Mouse (Mus musculus) intestine, embryonic 16.5 days (tissue): ENCODE results near the gene Mmp15. TPM values are rescaled to one million over a fixed set of nuclear protein-coding genes. Genes with fewer than 3 reads are reported as not detected.
A peak's percentile ranks its signal among the peaks of the same experiment; 100 is the strongest.

Experiments used
- ATAC-seq: fragments of 200-750 bp; cut with Nextera tagmentation; 2 replicates; pipeline ENCODE4 v1.8.0; 2017; ENCODE audit warnings: moderate TSS enrichment, moderate library complexity
- H3K27ac ChIP-seq: fragments of 300-500 bp; sonication (generic); 2 replicates; pipeline ENCODE4 v1.5.1; 2014; ENCODE audit warnings: mild to moderate bottlenecking, low read length
- H3K27me3 ChIP-seq: fragments of 300-500 bp; sonication (generic); replicated peaks from 2 replicates; pipeline ENCODE4 v1.6.1; 2014; ENCODE audit warnings: low read length, control low read depth, mixed read lengths; ENCODE audit not compliant: control insufficient read depth, insufficient read depth
- H3K36me3 ChIP-seq: fragments of 300-500 bp; sonication (generic); 2 replicates; pipeline ENCODE4 v1.6.1; 2014; ENCODE audit warnings: low read length, control low read depth; ENCODE audit not compliant: control insufficient read depth, insufficient read depth
- H3K4me1 ChIP-seq: fragments of 300-500 bp; sonication (generic); 2 replicates; pipeline ENCODE4 v1.6.1; 2014; ENCODE audit warnings: low read length, control low read depth, mixed read lengths; ENCODE audit not compliant: control insufficient read depth, insufficient read depth
- H3K4me2 ChIP-seq: fragments of 300-500 bp; sonication (generic); 2 replicates; pipeline ENCODE4 v1.6.1; 2014; ENCODE audit warnings: low read depth, low read length, control low read depth
- H3K4me3 ChIP-seq: fragments of 300-500 bp; sonication (generic); 2 replicates; pipeline ENCODE4 v1.5.1; 2014; ENCODE audit warnings: mild to moderate bottlenecking, low read length
- H3K9ac ChIP-seq: fragments of 300-500 bp; sonication (generic); 2 replicates; pipeline ENCODE4 v1.6.1; 2014; ENCODE audit warnings: low read depth, low read length
- H3K9me3 ChIP-seq: fragments of 300-500 bp; sonication (generic); 2 replicates; pipeline ENCODE4 v1.6.1; 2016; ENCODE audit warnings: low read length, control low read depth; ENCODE audit not compliant: control insufficient read depth
- WGBS: fragments of 180-500 bp; shearing (Covaris S2); extraction: QIAGEN DNeasy Blood & Tissue Kit; methylation state at CpG from one replicate; pipeline ENCODE4 v1.1.7; 2014; 5-methylcytosine and 5-hydroxymethylcytosine counted together
- polyA plus RNA-seq: library from polyadenylated mRNA; unstranded; fragments of >200 nt; fragmentation: Nextera tagmentation; extraction: Ambion mirVana; gene quantifications from 2 replicates; pipeline ENCODE4 v1.2.1, GENCODE M21; 2015

Mmp15 gene
- polyA plus RNA-seq, 1 experiment from 2014 or later: 7.9 TPM

DNA sequence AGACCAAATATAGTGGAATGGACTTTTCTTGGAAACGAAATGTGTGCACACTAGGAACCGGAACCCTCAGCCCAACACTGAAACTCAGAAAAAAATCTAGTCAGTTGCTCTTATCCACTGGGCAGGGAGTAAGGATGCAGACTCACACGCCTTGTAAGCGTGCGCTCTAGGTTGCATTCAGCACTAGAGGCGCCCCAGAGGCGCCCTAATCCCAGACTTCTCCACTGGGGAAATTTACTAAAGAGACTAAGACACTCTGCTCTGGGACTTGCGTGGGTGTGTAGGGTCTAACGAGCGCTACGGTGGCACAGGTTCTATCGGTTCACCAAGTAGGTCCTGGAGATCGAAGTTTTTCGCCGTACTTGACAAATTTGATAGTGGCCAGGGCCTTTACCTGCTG lies 607 bp upstream of the Mmp15 start:
- Histone ChIP-seq H3K27ac (no peak overlapping the region), H3K4me1 (peaks cover 22% of the 10 kb centered on the region)
- ATAC-seq: peak; percentile 49

DNA sequence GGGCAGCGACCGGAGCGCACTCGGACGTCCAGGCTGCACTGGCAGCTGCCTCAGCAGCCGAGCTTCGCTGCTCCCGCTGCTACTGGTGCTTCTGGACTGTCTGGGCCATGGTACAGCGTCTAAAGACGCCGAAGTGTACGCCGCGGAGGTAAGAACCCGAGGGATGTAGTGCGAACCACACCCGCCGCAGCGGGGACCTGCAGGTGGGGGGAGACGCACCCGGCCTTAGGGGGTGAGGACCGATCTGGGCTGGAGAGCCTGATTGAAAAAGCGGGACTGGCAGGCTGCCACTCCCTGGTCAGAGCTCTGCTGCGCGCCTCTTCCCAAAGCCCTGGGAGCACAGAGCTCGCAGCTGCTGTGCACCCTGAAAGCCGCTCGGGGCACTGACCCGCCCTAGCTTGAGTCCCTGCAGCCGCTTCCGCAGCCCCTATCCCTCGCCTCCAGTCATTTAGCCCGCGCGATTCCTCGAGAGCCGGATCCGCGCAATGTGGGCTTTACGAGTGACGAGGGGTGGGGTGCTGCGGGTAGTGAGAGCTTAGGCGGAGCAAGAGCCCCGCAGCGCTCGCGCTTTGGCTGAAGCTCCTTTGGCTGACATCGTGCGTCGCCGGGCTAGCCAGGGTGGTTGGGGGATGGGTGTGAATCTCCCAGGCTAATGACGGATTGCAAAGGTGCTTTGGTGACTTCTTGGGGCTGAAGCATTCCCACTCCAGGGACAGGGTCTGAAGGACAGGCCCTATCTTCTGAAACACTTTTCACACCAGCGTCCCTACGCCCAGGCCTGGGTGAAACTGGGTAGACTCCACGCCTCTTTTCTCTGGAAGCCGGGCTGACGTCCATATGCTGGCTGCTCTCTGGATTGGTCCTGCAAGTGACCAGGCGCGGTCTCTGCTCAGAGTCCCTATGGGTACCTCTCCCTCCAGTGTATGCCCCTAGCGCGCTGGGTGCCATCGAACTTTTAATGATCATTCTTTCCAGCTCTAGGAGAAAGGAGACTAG lies 1.1 kb downstream of the Mmp15 start:
- Histone ChIP-seq H3K36me3 (no peaks in the 10 kb centered on the region), H3K4me1 (peaks cover 32% of the 10 kb centered on the region), H3K4me2 (peak overlapping the region; percentile 95), H3K9me3 (no peaks in the 10 kb centered on the region), H3K9ac (peak overlapping the region; percentile 82), H3K4me3 (peak overlapping the region; percentile 84), H3K27me3 (no peaks in the 10 kb centered on the region), H3K27ac (peak overlapping the region; percentile 84)
- ATAC-seq: peak; percentile 67
- WGBS: 3% methylated on average over 62 of the region's 62 CpGs

More for the DNA sequence above, 607 bp upstream of the Mmp15 start:
- no peaks in the 10 kb centered on the region for H3K27me3 ChIP-seq
- H3K4me2 ChIP-seq: peak overlapping the region; percentile 95
- H3K36me3 ChIP-seq: no peaks in the 10 kb centered on the region
- 3% methylated on average over 15 of the region's 15 CpGs for WGBS
- peak overlapping the region; percentile 84 for H3K4me3 ChIP-seq
- H3K9me3 ChIP-seq: no peaks in the 10 kb centered on the region
- H3K9ac ChIP-seq: peak overlapping the region; percentile 82; the same call in 1 of the 2 replicates

DNA sequence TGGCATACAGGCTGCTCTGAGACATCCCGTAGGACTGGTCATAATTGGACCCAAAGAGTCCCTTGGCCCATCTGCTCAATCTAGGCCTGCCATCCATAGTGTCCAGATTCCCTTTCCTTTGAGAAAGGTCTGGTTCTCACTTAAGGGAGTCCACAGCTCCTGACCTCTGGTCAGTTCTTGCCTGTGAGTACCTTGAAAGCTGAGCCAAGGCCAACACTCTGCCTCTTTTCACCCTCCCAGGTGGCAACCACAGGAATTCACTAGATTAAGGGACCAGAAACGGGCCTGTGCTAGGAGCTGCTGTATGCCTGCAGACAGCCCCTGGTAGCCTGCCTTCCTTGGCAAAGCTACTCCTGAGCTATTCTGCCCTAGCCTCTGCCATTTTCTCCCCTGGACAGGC lies 2.5 kb downstream of the Mmp15 start:
- 87% methylated on average over 2 of the region's 2 CpGs for WGBS
- ATAC-seq: no peak
- Histone ChIP-seq H3K4me2 (no peak overlapping the region), H3K27ac (no peak overlapping the region), H3K9ac (no peak overlapping the region), H3K9me3 (no peaks in the 10 kb centered on the region), H3K4me3 (no peak overlapping the region), H3K4me1 (peaks cover 40% of the 10 kb centered on the region), H3K36me3 (no peaks in the 10 kb centered on the region), H3K27me3 (no peaks in the 10 kb centered on the region)

DNA sequence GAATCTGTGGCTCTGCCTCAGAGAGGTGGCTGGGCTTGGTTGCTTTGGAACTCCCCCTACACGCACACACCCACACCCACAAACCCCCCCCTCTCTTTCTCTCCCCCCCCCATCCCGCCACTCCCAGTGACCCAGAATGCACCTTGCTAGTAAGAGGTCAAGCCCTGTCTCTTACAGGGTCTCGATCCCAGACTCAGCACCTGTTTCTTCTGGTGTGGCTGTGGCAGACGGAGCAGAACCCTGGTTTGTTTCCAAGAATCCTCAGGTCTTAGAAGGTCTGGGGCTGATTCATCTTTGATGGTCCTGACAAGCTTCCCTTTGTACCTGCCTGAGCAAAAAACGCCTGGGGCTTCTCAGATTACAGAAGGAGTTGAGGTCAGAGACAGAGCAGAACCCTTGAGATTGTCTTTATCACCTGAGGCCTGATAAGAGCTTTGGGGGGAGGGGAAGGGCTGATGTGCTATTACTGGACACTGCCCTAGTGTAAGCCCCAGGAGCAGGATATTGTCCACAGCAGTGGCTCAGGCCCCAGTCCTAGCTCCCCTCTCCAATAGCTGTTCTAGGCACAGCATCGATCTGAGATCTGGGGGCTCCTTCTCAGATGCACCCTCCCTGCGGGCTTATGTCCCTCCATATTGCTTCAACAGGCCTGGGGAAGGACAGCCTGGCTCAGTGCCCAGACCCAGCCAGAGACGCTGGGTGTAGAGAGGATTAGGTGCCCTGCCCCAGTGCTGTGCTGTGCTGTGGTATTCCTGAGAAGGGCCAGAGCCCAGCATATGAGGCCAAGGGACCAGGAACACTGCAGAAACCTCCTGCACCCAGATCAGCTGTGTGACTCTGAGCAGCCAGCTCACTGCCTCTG lies 6.7 kb downstream of the Mmp15 start:
- H3K9ac ChIP-seq: peak overlapping the region; percentile 34; the same call in 1 of the 2 replicates
- peak; percentile 82 for ATAC-seq
- no peak overlapping the region for H3K4me3 ChIP-seq
- H3K27me3 ChIP-seq: no peaks in the 10 kb centered on the region
- H3K36me3 ChIP-seq: no peaks in the 10 kb centered on the region
- no peaks in the 10 kb centered on the region for H3K9me3 ChIP-seq
- peak overlapping the region; percentile 21 for H3K4me2 ChIP-seq
- H3K27ac ChIP-seq: peak overlapping the region; percentile 87
- 19% methylated on average over 8 of the region's 8 CpGs for WGBS
- H3K4me1 ChIP-seq: peaks cover 52% of the 10 kb centered on the region

DNA sequence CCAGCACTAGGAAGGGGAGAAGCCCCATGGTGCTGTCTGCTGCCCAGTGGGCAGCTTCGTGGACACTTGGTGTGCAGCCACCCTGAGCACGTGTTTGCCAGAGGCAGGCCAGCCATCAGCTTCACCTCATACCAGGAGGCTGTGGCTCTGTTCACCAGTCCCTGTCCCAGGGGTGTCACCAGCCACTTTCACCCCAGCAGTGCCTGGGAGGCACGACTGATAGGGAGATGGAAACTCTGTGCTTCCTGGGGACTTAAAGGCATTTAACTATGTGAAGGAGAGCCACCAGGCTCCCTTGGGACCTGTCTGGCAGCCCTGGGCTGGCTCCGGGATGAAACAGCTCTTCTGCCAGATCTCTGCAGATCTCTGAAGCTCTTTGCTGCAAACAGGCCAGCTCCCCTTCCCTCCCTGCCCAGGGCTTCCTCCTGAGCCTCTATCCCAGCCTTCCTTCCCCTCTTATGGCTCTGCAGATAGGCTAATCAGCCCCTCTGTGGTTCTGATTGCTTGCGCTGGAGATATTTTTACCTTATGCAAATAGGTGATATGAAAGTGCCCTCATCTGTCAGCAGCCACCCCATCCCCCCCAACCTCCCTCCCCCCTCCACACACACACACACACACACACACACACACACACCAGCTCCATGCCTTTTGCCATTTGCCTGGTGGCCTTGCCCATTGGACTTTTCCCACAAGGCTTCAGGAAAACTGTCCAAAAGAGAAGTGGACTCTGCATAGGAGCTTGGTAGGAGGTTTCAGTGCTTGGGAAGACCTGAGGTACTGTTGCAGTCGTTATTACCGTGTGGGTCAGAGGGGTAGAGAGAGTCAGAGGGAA lies 8.3 kb downstream of the Mmp15 start:
- no peaks in the 10 kb centered on the region for H3K36me3 ChIP-seq
- no peak overlapping the region for H3K4me3 ChIP-seq
- no peaks in the 10 kb centered on the region for H3K27me3 ChIP-seq
- 0 out of 2 replicates have a peak overlapping the region, but pooled peaks have one; percentile 5 for H3K4me2 ChIP-seq
- ATAC-seq: peak; percentile 22
- WGBS: 25% methylated on average over 7 of the region's 7 CpGs
- peak overlapping the region; percentile 87 for H3K27ac ChIP-seq
- H3K9ac ChIP-seq: peak overlapping the region; percentile 46; the same call in 1 of the 2 replicates
- H3K9me3 ChIP-seq: no peaks in the 10 kb centered on the region
- peaks cover 51% of the 10 kb centered on the region for H3K4me1 ChIP-seq

DNA sequence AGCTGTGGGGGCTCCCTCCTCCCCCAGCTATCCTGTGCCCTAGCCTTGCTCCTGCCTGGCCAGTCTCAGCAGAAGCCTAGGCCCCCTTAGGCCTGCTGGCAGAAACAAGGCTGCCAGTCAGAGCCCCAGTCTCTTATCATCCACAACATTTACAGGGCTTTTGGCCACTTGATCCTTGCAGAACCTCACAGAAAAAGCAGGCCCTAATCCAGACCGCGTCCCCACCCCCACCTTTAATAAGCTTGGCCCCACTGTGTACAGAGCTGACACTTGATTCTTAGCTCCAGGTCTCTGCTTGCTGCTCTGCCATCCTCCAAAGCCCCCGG lies 8.9 kb downstream of the Mmp15 start:
- H3K27ac ChIP-seq: peak overlapping the region; percentile 71

DNA sequence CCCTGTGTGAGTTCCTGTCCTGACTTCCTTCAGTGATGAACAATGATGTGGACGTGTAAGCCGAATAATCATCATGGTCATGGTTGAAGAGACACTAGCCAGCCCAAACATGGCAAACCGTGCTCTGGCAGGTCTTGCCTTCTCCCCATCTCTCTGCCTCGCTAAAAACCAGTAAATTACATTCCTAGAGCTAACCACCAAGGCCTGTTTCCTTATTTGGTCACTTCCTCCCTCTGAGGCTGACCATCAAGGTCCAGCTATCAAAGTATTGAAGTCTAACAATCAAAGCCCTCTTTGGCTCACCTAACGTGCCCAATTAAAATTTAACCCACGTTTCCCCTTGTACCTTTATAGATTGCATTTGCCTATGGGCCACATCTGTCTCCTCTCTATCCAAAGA lies 10.2 kb downstream of the Mmp15 start:
- Histone ChIP-seq H3K9ac (no peak overlapping the region), H3K9me3 (no peaks in the 10 kb centered on the region), H3K27me3 (no peaks in the 10 kb centered on the region), H3K27ac (no peak overlapping the region), H3K4me2 (no peak overlapping the region), H3K4me1 (peaks cover 39% of the 10 kb centered on the region), H3K4me3 (no peak overlapping the region), H3K36me3 (no peaks in the 10 kb centered on the region)
- no peak for ATAC-seq
- 47% methylated on average over 6 of the region's 6 CpGs for WGBS

More for the DNA sequence above, 8.9 kb downstream of the Mmp15 start:
- Histone ChIP-seq H3K4me1 (peaks cover 47% of the 10 kb centered on the region), H3K36me3 (no peaks in the 10 kb centered on the region), H3K4me2 (no peak overlapping the region), H3K9me3 (no peaks in the 10 kb centered on the region), H3K4me3 (no peak overlapping the region), H3K9ac (peak overlapping the region; percentile 40), H3K27me3 (no peaks in the 10 kb centered on the region)
- no peak for ATAC-seq
- WGBS: 69% methylated on average over 3 of the region's 3 CpGs

DNA sequence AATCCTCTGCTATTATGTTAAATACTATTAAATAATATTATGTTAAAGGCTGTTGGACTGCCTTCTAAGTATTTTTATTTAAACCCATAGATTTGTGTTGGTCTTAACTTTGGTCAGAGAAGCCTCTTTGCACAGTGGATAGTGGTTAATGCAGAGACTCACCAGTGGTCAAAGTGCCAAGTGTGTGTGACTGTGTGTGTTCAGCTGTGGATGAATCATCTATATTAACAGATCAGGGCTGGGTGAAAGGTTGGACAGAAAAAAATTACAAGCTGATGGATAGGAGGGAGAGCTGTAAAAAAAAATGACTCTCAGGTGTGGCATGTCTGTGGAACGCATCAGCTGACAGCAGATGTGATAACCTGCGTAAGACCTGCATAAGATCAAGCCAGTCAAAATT lies 11.8 kb downstream of the Mmp15 start:
- Histone ChIP-seq H3K27me3 (no peaks in the 10 kb centered on the region), H3K4me3 (no peak overlapping the region), H3K9ac (no peak overlapping the region), H3K4me1 (peaks cover 30% of the 10 kb centered on the region), H3K9me3 (no peaks in the 10 kb centered on the region), H3K4me2 (no peak overlapping the region), H3K36me3 (0 out of 2 replicates have a peak, but pooled peaks cover 4% of the 10 kb centered on the region), H3K27ac (no peak overlapping the region)
- WGBS: 80% methylated on average over 2 of the region's 2 CpGs
- peak; percentile 49 for ATAC-seq
